Mouse (Mus musculus) heart, postnatal 0 days (tissue): Measurements from ENCODE around the gene Cpne8. TPM values are rescaled to one million over a fixed set of nuclear protein-coding genes. Genes with fewer than 3 reads are reported as not detected.

Experiments used
- ATAC-seq: fragments of 200-750 bp; cut with Nextera tagmentation; 2 replicates; pipeline ENCODE4 v1.8.0; 2017; ENCODE audit warnings: low read depth, moderate number of reproducible peaks, moderate library complexity; ENCODE audit not compliant: insufficient read depth
- DNase-seq: peaks from one replicate; pipeline ENCODE4 v3.0.0-alpha.2; 2016; ENCODE audit warnings: low spot score
- H3K27ac ChIP-seq: fragments of 300-500 bp; sonication (generic); 2 replicates; pipeline ENCODE4 v1.5.1; 2014; ENCODE audit warnings: low read depth, mild to moderate bottlenecking
- H3K27me3 ChIP-seq: fragments of 300-500 bp; sonication (generic); 2 replicates; pipeline ENCODE4 v1.6.1; 2014; ENCODE audit warnings: low read length, mixed read lengths; ENCODE audit not compliant: control insufficient read depth, insufficient read depth
- H3K36me3 ChIP-seq: fragments of 300-500 bp; sonication (generic); replicated peaks from 2 replicates; pipeline ENCODE4 v1.6.1; 2014; ENCODE audit warnings: low read length, mixed read lengths; ENCODE audit not compliant: control insufficient read depth, insufficient read depth
- H3K4me1 ChIP-seq: fragments of 300-500 bp; sonication (generic); 2 replicates; pipeline ENCODE4 v1.6.1; 2014; ENCODE audit warnings: antibody characterized with exemption; ENCODE audit not compliant: control insufficient read depth, insufficient read depth
- H3K4me2 ChIP-seq: fragments of 300-500 bp; sonication (generic); 2 replicates; pipeline ENCODE4 v1.6.1; 2014; ENCODE audit warnings: low read depth, mild to moderate bottlenecking, low read length, moderate library complexity
- H3K4me3 ChIP-seq: fragments of 300-500 bp; sonication (generic); 2 replicates; pipeline ENCODE4 v1.5.1; 2014; ENCODE audit warnings: low read depth, low read length
- H3K9ac ChIP-seq: fragments of 300-500 bp; sonication (generic); replicated peaks from 2 replicates; pipeline ENCODE4 v1.6.1; 2014; ENCODE audit warnings: low read depth, low read length, mixed read lengths
- H3K9me3 ChIP-seq: fragments of 300-500 bp; sonication (generic); replicated peaks from 2 replicates; pipeline ENCODE4 v1.6.1; 2016; ENCODE audit warnings: low read length; ENCODE audit not compliant: control insufficient read depth
- CTCF ChIP-seq: IDR thresholded peaks from 2 replicates; pipeline ENCODE4 v1.5.1; 2016; ENCODE audit warnings: antibody characterized with exemption, control low read depth, low read depth
- EP300 ChIP-seq: IDR thresholded peaks from 2 replicates; pipeline ENCODE4 v1.6.1; 2016; ENCODE audit warnings: antibody characterized with exemption, low read depth
- WGBS: fragments of 180-500 bp; shearing (Covaris S2); extraction: QIAGEN DNeasy Blood & Tissue Kit; methylation state at CpG from one replicate; pipeline ENCODE4 v1.1.7; 2014; 5-methylcytosine and 5-hydroxymethylcytosine counted together
- polyA plus RNA-seq: library from polyadenylated mRNA; unstranded; fragments of >200 nt; fragmentation: Nextera tagmentation; extraction: Ambion mirVana; gene quantifications from 2 replicates; pipeline ENCODE4 v1.2.1, GENCODE M21; 2015
- total RNA-seq: library from RNA; depleted of rRNA; stranded (reverse); fragments of >200 nt; gene quantifications from 2 replicates; pipeline ENCODE4 v1.2.3, GENCODE M21; 2014; ENCODE audit warnings: low replicate concordance

Gene Cpne8
- total and polyA plus RNA-seq, 2 experiments from 2014 or later = 3.3 to 4.6 TPM

DNA sequence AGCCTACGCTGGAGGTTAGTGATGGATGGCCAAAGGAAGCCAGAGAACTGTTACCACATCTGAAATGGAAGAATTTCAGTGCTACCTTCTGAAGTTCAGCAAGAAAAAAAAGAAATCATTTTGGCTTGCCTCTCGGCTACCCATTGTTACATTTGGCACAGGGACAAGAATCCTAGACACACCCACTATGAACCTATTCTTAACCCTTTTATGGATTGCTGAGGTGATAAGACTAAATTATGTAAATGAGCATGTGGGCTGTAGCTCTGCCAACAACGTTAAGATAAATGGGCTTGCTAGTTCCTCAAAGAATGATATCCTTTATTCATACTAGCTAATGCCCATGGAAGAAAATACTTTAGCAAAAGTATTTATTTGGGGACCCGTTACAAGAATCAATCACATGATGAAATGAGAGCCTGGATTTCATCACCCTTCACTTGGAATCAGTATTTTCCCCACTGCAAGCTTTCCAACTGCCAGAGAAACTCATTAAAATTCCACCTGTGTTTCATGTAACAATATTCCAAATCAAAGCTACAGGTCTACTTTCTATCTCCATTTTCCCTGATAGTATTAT, 69.3 kb downstream of the Cpne8 start:
- H3K4me1 ChIP-seq = peaks cover 10% of the 10 kb centered on the region
- H3K36me3 ChIP-seq = no peaks in the 10 kb centered on the region
- DNase-seq (no peak), ATAC-seq (no peak)
- no peak overlapping the region for H3K4me3 ChIP-seq
- H3K4me2 ChIP-seq = no peak overlapping the region
- WGBS = 22% methylated on average over 4 of the region's 4 CpGs
- H3K9ac ChIP-seq = no peak overlapping the region
- H3K27me3 ChIP-seq = no peaks in the 10 kb centered on the region
- TF ChIP-seq CTCF = no peak
- TF ChIP-seq EP300 = no peak
- H3K9me3 ChIP-seq = no peaks in the 10 kb centered on the region
- no peak overlapping the region for H3K27ac ChIP-seq

- no peaks in the 10 kb centered on the region for H3K27me3 ChIP-seq
- H3K4me1 ChIP-seq = peaks cover 10% of the 10 kb centered on the region
- no peak for TF ChIP-seq EP300
- no peak for TF ChIP-seq CTCF
- no peaks in the 10 kb centered on the region for H3K9me3 ChIP-seq
- no peak overlapping the region for H3K9ac ChIP-seq
- 78% methylated on average over 3 of the region's 3 CpGs for WGBS
- H3K27ac ChIP-seq = no peak overlapping the region
- no peaks in the 10 kb centered on the region for H3K36me3 ChIP-seq
- H3K4me2 ChIP-seq = no peak overlapping the region
- ATAC-seq (no peak), DNase-seq (no peak)
- H3K4me3 ChIP-seq = no peak overlapping the region
These were observed 70.9 kb downstream of the Cpne8 start for GRCm38 (mm10) chr15:90608368-90608767.

GRCm38 (mm10) chr15:90607181-90607580, 72.1 kb downstream of the Cpne8 start:
- Histone ChIP-seq H3K27ac (no peak overlapping the region), H3K4me3 (no peak overlapping the region), H3K9ac (no peak overlapping the region), H3K9me3 (no peaks in the 10 kb centered on the region), H3K4me2 (no peak overlapping the region), H3K27me3 (no peaks in the 10 kb centered on the region), H3K4me1 (peaks cover 10% of the 10 kb centered on the region), H3K36me3 (no peaks in the 10 kb centered on the region)
- DNase-seq = no peak
- 69% methylated on average over 3 of the region's 3 CpGs for WGBS
- no peak for ATAC-seq
- TF ChIP-seq CTCF (no peak), EP300 (no peak)

- Histone ChIP-seq H3K9ac (no peak overlapping the region), H3K4me2 (no peak overlapping the region), H3K27me3 (no peaks in the 10 kb centered on the region), H3K9me3 (no peaks in the 10 kb centered on the region), H3K4me1 (peaks cover 4% of the 10 kb centered on the region; the same call in 1 of the 2 replicates), H3K36me3 (no peaks in the 10 kb centered on the region), H3K4me3 (no peak overlapping the region), H3K27ac (no peak overlapping the region)
- 82% methylated on average over 5 of the region's 5 CpGs for WGBS
- TF ChIP-seq EP300 (no peak), CTCF (no peak)
- DNase-seq = no peak
- ATAC-seq = no peak
These were observed 75.6 kb downstream of the Cpne8 start for GRCm38 (mm10) chr15:90603676-90604075.

DNA sequence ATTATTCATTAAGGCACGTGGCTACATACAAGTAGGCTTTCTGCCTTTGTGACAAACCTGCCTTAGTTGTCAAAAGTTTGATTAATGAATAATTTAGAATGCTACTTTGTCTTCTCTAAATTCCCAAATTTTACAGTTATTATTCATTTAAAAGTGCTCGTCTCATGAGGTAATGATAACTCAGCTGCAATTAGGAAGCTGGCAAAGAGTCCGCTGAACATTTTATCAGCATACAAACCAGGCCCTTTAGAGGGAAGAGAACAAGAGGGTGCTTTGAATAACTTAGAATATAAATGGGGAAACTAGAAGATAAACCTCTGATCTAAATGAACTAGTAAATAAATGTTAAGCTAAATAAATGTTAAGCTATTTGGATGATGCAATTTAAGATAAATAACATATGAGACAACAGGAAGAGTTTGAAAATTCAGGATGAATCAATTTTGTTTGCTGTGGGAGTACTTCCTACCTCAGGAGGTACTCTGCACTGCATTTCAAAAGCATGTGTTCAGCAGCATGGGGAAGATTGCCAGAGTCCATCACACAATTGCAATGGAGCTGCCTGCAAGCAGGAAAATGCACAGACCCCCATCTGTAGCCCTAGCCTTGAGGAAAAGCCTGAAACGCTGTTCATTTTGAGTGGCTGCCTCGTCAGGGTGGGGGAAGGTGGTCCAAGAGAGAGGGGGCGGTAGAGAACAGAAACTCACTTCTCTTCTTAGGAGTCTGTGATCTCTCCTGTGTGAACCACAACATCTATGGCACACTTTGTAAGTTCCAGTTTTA, 81.3 kb downstream of the Cpne8 start:
- Histone ChIP-seq H3K27me3 (no peaks in the 10 kb centered on the region), H3K36me3 (no peaks in the 10 kb centered on the region), H3K9me3 (no peaks in the 10 kb centered on the region), H3K4me2 (no peak overlapping the region), H3K27ac (no peak overlapping the region), H3K9ac (no peak overlapping the region), H3K4me1 (0 out of 2 replicates have a peak, but pooled peaks cover 2% of the 10 kb centered on the region), H3K4me3 (no peak overlapping the region)
- TF ChIP-seq EP300 = no peak
- TF ChIP-seq CTCF = no peak
- ATAC-seq (no peak), DNase-seq (no peak)
- WGBS = 51% methylated on average over 6 of the region's 6 CpGs
